Mouse (Mus musculus) stomach, embryonic 15.5 days (tissue): ENCODE measurements at regions not wholly inside any gene's neighbourhood (a gene's known extent, or its start where the extent isn't known, plus 50 kb on each side); places are given as distances from the start of the nearest gene placed in this dataset.

Experiments
- ATAC-seq: fragments of 200-750 bp; cut with Nextera tagmentation; 2 replicates; pipeline ENCODE4 v1.8.0; 2017; ENCODE audit warnings: low read depth, moderate number of reproducible peaks, moderate TSS enrichment; ENCODE audit not compliant: insufficient read depth, low FRiP score
- H3K27ac ChIP-seq: fragments of 300-500 bp; sonication (generic); 2 replicates; pipeline ENCODE4 v1.5.1; 2015; ENCODE audit warnings: mild to moderate bottlenecking, inconsistent platforms
- H3K27me3 ChIP-seq: fragments of 300-500 bp; sonication (generic); replicated peaks from 2 replicates; pipeline ENCODE4 v1.6.1; 2015; ENCODE audit warnings: inconsistent platforms
- H3K36me3 ChIP-seq: fragments of 300-500 bp; sonication (generic); 2 replicates; pipeline ENCODE4 v1.6.1; 2015; ENCODE audit warnings: inconsistent platforms
- H3K4me1 ChIP-seq: fragments of 300-500 bp; sonication (generic); 2 replicates; pipeline ENCODE4 v1.6.1; 2015; ENCODE audit warnings: inconsistent platforms
- H3K4me2 ChIP-seq: fragments of 300-500 bp; sonication (generic); 2 replicates; pipeline ENCODE4 v1.6.1; 2015; ENCODE audit warnings: mild to moderate bottlenecking, inconsistent platforms
- H3K4me3 ChIP-seq: fragments of 300-500 bp; sonication (generic); replicated peaks from 2 replicates; pipeline ENCODE4 v1.5.1; 2015; ENCODE audit warnings: inconsistent platforms
- H3K9ac ChIP-seq: fragments of 300-500 bp; sonication (generic); 2 replicates; pipeline ENCODE4 v1.6.1; 2015; ENCODE audit warnings: inconsistent platforms
- H3K9me3 ChIP-seq: fragments of 300-500 bp; sonication (generic); 2 replicates; pipeline ENCODE4 v1.6.1; 2016; ENCODE audit warnings: inconsistent platforms
- WGBS: fragments of 180-500 bp; shearing (Covaris S2); methylation state at CpG from one replicate; pipeline ENCODE4 v1.1.7; 2015; 5-methylcytosine and 5-hydroxymethylcytosine counted together

- Histone ChIP-seq H3K9me3 (no peaks in the 10 kb centered on the region), H3K4me3 (no peak overlapping the region), H3K27ac (no peak overlapping the region), H3K4me1 (no peaks in the 10 kb centered on the region), H3K36me3 (no peaks in the 10 kb centered on the region), H3K4me2 (no peak overlapping the region), H3K27me3 (no peaks in the 10 kb centered on the region), H3K9ac (no peak overlapping the region)
- 58% methylated on average over 10 of the region's 10 CpGs for WGBS
- no peak for ATAC-seq
Observed at GRCm38 (mm10) chr4:33706785-33707184, 217.6 kb upstream of the Cnr1 start.

DNA sequence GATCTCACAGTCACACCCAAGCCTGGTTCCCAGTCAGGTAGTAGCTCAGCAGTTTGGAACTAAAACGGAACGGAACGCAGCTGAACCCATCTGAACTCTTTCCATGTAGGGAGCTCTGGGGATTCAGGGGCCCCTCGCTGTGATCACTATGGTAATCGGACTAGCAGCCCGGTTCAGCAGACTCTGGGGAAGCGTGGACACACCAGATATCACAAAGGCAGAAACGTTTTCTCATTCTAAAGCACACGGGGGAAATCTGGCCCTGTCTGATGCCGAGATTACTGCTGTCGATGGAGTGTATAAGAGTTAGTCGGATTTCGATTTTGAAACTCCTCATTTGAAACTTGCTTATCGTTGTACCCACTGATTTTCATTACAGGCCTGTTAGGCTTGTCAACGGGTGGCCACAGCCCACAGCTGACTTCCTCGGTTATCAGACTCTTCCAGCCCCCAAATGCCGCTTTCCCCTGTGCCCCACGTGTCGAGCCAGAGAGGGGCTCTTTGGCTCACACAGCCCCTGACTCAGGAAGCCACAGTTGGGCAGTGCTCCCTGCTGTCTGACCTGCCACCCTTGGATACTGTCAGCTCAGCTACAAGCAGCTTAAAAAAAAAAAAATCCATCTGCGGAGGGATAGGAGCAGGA lies 207.8 kb upstream of the Cnr1 start:
- H3K9ac ChIP-seq = no peak overlapping the region
- 43% methylated on average over 20 of the region's 20 CpGs for WGBS
- H3K27me3 ChIP-seq = no peaks in the 10 kb centered on the region
- no peaks in the 10 kb centered on the region for H3K36me3 ChIP-seq
- no peak overlapping the region for H3K27ac ChIP-seq
- ATAC-seq = no peak
- H3K4me1 ChIP-seq = no peaks in the 10 kb centered on the region
- H3K4me3 ChIP-seq = no peak overlapping the region
- no peak overlapping the region for H3K4me2 ChIP-seq
- no peaks in the 10 kb centered on the region for H3K9me3 ChIP-seq

DNA sequence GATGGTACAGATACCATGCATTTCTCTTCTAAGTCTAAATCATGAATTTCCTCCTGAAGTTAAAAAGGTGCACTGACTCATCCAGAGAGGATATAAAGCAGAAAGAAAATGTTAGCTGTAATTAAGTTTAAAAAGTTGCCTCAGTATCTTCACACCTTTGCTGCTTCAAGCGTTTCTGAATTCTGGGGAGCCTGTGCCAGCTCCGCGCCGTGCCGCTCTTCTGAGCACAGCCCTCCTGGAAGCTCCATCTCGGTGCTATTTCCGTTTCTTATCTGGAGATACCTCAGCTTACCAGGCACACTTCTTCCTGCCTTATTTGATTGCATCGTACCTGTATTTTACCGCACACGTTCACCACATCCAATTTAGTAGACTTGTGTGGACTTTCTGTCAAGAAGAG lies 203.4 kb upstream of the Cnr1 start:
- H3K4me3 ChIP-seq = no peak overlapping the region
- no peaks in the 10 kb centered on the region for H3K27me3 ChIP-seq
- H3K4me2 ChIP-seq = no peak overlapping the region
- H3K9ac ChIP-seq = no peak overlapping the region
- WGBS = 89% methylated on average over 10 of the region's 10 CpGs
- H3K27ac ChIP-seq = no peak overlapping the region
- H3K9me3 ChIP-seq = no peaks in the 10 kb centered on the region
- no peak for ATAC-seq
- H3K4me1 ChIP-seq = no peaks in the 10 kb centered on the region
- H3K36me3 ChIP-seq = no peaks in the 10 kb centered on the region

- no peak overlapping the region for H3K4me3 ChIP-seq
- H3K4me1 ChIP-seq = no peaks in the 10 kb centered on the region
- H3K4me2 ChIP-seq = no peak overlapping the region
- H3K27me3 ChIP-seq = no peaks in the 10 kb centered on the region
- no peak overlapping the region for H3K27ac ChIP-seq
- WGBS = 88% methylated on average over 4 of the region's 4 CpGs
- no peak overlapping the region for H3K9ac ChIP-seq
- no peaks in the 10 kb centered on the region for H3K9me3 ChIP-seq
- ATAC-seq = no peak
- no peaks in the 10 kb centered on the region for H3K36me3 ChIP-seq
Observed at GRCm38 (mm10) chr4:33721971-33722370, 202.4 kb upstream of the Cnr1 start.

GRCm38 (mm10) chr4:33731837-33732236 lies 192.6 kb upstream of the Cnr1 start:
- 85% methylated on average over 4 of the region's 4 CpGs for WGBS
- Histone ChIP-seq H3K9ac (no peak overlapping the region), H3K4me1 (no peaks in the 10 kb centered on the region), H3K4me3 (no peak overlapping the region), H3K36me3 (no peaks in the 10 kb centered on the region), H3K9me3 (no peaks in the 10 kb centered on the region), H3K4me2 (no peak overlapping the region), H3K27me3 (no peaks in the 10 kb centered on the region), H3K27ac (no peak overlapping the region)
- no peak for ATAC-seq

- Histone ChIP-seq H3K4me3 (no peak overlapping the region), H3K9ac (no peak overlapping the region), H3K27ac (no peak overlapping the region), H3K36me3 (no peaks in the 10 kb centered on the region), H3K4me2 (no peak overlapping the region), H3K27me3 (no peaks in the 10 kb centered on the region), H3K9me3 (no peaks in the 10 kb centered on the region), H3K4me1 (no peaks in the 10 kb centered on the region)
- no peak for ATAC-seq
- WGBS = 53% methylated on average over 8 of the region's 8 CpGs
Observed at GRCm38 (mm10) chr4:33734923-33735322, 189.5 kb upstream of the Cnr1 start.

DNA sequence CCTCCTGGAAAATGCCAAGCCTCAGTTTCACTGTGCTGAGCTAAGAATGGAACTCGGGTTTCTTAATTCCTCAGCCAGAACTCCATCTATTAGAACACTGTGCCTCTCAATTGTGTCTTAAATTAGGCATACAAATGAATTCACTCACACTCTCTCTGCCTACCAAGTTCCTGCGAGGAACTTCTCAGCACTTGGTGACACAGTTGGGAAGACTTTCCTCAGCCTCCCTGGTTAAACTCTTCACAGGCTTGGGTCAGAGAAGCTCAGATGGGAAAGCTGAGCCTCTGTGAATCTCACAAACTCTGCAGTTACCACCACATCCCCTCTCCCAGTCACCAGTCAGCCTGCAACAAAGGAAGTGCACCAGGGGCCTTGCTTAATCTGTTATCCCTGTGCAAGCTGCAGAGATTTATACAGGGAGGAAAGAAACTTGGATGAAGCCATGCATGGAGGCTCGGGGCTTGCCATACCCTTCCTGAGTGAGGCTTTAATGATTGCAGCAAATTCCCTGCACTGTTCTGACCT lies 188.9 kb upstream of the Cnr1 start:
- Histone ChIP-seq H3K4me3 (no peak overlapping the region), H3K27me3 (no peaks in the 10 kb centered on the region), H3K9me3 (no peaks in the 10 kb centered on the region), H3K4me2 (no peak overlapping the region), H3K36me3 (no peaks in the 10 kb centered on the region), H3K9ac (no peak overlapping the region), H3K4me1 (no peaks in the 10 kb centered on the region), H3K27ac (no peak overlapping the region)
- ATAC-seq = no peak
- WGBS = 52% methylated on average over 3 of the region's 3 CpGs

DNA sequence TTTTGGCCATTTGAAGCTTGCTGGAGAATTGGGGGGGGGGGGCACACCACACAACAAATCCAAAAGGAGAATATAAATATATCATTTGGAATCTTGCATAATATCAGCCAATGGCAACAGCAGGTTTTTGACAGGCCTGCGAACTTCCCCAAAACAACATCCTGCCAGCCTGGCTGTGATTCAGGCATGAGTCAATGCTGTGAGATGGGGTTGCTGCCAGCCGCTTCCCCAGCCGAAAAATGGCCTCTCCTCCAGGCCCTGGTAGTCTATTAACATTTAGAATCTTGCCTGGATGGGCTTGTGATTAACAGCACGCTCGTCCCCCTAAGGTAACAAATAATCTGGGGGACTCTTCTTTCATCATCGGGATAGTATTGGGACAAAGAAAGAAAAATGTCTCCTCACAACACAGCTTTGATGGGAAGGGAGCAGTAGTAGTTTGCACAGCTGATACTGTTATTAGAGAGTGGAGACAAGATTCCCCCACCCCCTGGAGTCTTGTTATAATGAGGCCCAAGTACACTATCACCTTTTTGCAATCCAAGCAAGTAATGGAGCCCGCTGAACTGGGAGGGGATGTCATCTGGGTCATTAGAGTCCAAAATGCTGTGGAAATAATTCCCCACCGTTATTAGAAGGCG lies 188.2 kb upstream of the Cnr1 start:
- H3K36me3 ChIP-seq = no peaks in the 10 kb centered on the region
- H3K4me1 ChIP-seq = no peaks in the 10 kb centered on the region
- H3K4me3 ChIP-seq = no peak overlapping the region
- no peak for ATAC-seq
- no peak overlapping the region for H3K4me2 ChIP-seq
- no peak overlapping the region for H3K27ac ChIP-seq
- 77% methylated on average over 9 of the region's 9 CpGs for WGBS
- H3K27me3 ChIP-seq = no peaks in the 10 kb centered on the region
- no peaks in the 10 kb centered on the region for H3K9me3 ChIP-seq
- no peak overlapping the region for H3K9ac ChIP-seq

DNA sequence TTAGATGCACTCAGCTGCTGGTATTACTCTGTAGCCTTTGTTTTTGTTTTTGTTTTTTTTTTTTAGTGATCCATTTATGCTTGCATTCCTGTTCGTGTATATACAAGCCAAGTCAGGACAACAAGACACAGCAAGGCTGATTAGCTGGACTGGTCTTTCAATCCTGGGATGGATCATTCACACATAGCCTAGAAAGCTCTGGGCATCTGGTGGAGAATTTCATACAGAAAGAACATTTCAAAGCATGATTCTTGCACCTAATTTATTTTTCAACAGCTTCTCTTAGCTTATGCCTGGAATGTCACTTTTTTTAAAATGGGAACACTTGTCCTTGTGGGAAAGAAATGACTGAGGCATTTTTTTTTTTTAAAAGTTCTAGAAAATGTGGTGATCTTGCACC lies 187.1 kb upstream of the Cnr1 start:
- 79% methylated on average over 1 of the region's 1 CpGs for WGBS
- no peaks in the 10 kb centered on the region for H3K4me1 ChIP-seq
- no peak overlapping the region for H3K4me2 ChIP-seq

DNA sequence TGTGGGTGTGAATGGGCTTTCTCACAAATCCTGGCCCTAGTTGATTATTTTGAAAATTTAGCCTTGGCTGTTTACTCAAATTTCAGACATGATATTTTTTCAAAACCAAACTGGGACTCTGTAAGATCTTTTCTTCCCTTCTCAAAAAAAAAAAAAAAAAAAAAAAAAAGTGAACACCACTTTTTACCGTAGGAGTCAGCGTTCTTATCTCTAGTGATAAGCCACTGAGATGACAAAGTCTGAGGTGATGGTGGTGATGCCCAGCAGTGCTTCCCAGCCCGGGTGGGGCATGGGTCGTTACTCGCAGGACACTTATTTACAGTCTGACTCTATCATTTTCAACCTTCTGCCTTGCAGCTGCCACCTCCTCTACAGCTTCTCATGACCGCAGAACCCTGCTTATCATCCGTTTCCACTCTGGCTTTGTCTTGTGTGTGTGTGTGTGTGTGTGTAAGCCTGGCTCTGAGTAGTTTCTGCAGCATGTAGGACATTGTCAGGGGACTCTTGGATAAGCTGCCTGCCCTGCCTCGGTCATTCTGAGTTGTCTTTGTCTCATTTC lies 186.5 kb upstream of the Cnr1 start:
- Histone ChIP-seq H3K4me2 (no peak overlapping the region), H3K27me3 (no peaks in the 10 kb centered on the region), H3K4me3 (no peak overlapping the region), H3K9me3 (no peaks in the 10 kb centered on the region), H3K27ac (no peak overlapping the region), H3K4me1 (no peaks in the 10 kb centered on the region), H3K9ac (no peak overlapping the region), H3K36me3 (no peaks in the 10 kb centered on the region)
- ATAC-seq = no peak
- 39% methylated on average over 8 of the region's 8 CpGs for WGBS

More for the DNA sequence above, 187.1 kb upstream of the Cnr1 start:
- Histone ChIP-seq H3K9ac (no peak overlapping the region), H3K36me3 (no peaks in the 10 kb centered on the region), H3K9me3 (no peaks in the 10 kb centered on the region), H3K4me3 (no peak overlapping the region), H3K27ac (no peak overlapping the region), H3K27me3 (no peaks in the 10 kb centered on the region)
- no peak for ATAC-seq

- no peaks in the 10 kb centered on the region for H3K9me3 ChIP-seq
- H3K27me3 ChIP-seq = no peaks in the 10 kb centered on the region
- no peak overlapping the region for H3K4me3 ChIP-seq
- no peak overlapping the region for H3K4me2 ChIP-seq
- WGBS = 64% methylated on average over 8 of the region's 8 CpGs
- no peak overlapping the region for H3K9ac ChIP-seq
- no peaks in the 10 kb centered on the region for H3K36me3 ChIP-seq
- ATAC-seq = no peak
- H3K27ac ChIP-seq = no peak overlapping the region
- no peaks in the 10 kb centered on the region for H3K4me1 ChIP-seq
Observed at GRCm38 (mm10) chr4:33739211-33739904, 185.0 kb upstream of the Cnr1 start.

DNA sequence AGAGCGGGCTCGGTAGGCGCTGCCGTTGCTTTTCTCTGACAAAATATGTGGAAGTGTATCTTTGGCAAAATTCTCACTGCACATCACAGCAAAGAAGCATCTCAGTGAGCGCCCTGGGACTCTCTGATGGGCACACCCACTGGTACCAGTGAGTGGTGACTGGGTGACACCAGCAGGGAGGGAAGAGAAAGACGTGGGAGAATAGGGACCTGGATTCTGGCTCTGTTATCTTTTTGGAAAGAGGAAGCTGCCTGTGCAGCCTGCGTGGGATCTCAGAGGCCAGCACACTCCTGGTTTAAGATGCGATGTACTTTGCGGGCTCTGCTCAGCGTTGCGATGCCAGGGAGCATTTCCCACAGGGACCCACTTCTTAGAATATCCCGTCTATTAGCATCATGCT lies 183.4 kb upstream of the Cnr1 start:
- no peaks in the 10 kb centered on the region for H3K9me3 ChIP-seq
- no peaks in the 10 kb centered on the region for H3K4me1 ChIP-seq
- H3K4me2 ChIP-seq = no peak overlapping the region
- WGBS = 88% methylated on average over 12 of the region's 12 CpGs
- H3K27ac ChIP-seq = no peak overlapping the region
- no peak overlapping the region for H3K4me3 ChIP-seq
- H3K27me3 ChIP-seq = no peaks in the 10 kb centered on the region
- no peaks in the 10 kb centered on the region for H3K36me3 ChIP-seq
- H3K9ac ChIP-seq = no peak overlapping the region
- no peak for ATAC-seq
